Mouse (Mus musculus) hindbrain, embryonic 14.5 days (tissue): ENCODE measurements at regions not wholly inside any gene's neighbourhood (a gene's known extent, or its start where the extent isn't known, plus 50 kb on each side); places are given as distances from the start of the nearest gene placed in this dataset.

Source experiments
- ATAC-seq: fragments of 200-750 bp; cut with Nextera tagmentation; 2 replicates; pipeline ENCODE4 v1.8.0; 2017; ENCODE audit warnings: moderate number of reproducible peaks, mild to moderate bottlenecking, moderate TSS enrichment, moderate library complexity; ENCODE audit not compliant: low FRiP score
- DNase-seq: peaks from one replicate; pipeline ENCODE4 v3.0.0-alpha.2; 2015; ENCODE audit warnings: low spot score
- H3K27ac ChIP-seq: fragments of 300-500 bp; sonication (generic); 2 replicates; pipeline ENCODE4 v1.5.1; 2014; ENCODE audit warnings: mild to moderate bottlenecking, moderate library complexity
- H3K27me3 ChIP-seq: fragments of 300-500 bp; sonication (generic); 2 replicates; pipeline ENCODE4 v1.6.1; 2014; ENCODE audit warnings: mild to moderate bottlenecking, low read length, mixed read lengths; ENCODE audit not compliant: control insufficient read depth, insufficient read depth
- H3K36me3 ChIP-seq: fragments of 300-500 bp; sonication (generic); replicated peaks from 2 replicates; pipeline ENCODE4 v1.6.1; 2014; ENCODE audit not compliant: control insufficient read depth, insufficient read depth
- H3K4me1 ChIP-seq: fragments of 300-500 bp; sonication (generic); replicated peaks from 2 replicates; pipeline ENCODE4 v1.6.1; 2014; ENCODE audit warnings: antibody characterized with exemption, low read length, mixed read lengths; ENCODE audit not compliant: control insufficient read depth, insufficient read depth
- H3K4me2 ChIP-seq: fragments of 300-500 bp; sonication (generic); replicated peaks from 2 replicates; pipeline ENCODE4 v1.6.1; 2014; ENCODE audit warnings: mild to moderate bottlenecking, moderate library complexity
- H3K4me3 ChIP-seq: fragments of 300-500 bp; sonication (generic); replicated peaks from 2 replicates; pipeline ENCODE4 v1.5.1; 2014; ENCODE audit warnings: mild to moderate bottlenecking, low read length
- H3K9ac ChIP-seq: fragments of 300-500 bp; sonication (generic); 2 replicates; pipeline ENCODE4 v1.6.1; 2014
- H3K9me3 ChIP-seq: fragments of 300-500 bp; sonication (generic); 2 replicates; pipeline ENCODE4 v1.6.1; 2016; ENCODE audit warnings: low read length; ENCODE audit not compliant: control insufficient read depth
- WGBS: fragments of 180-500 bp; shearing (Covaris S2); extraction: QIAGEN DNeasy Blood & Tissue Kit; methylation state at CpG from one replicate; pipeline ENCODE4 v1.1.7; 2014; 5-methylcytosine and 5-hydroxymethylcytosine counted together

GRCm38 (mm10) chr9:91876823-91877222 lies 315.9 kb upstream of the Plscr5 start:
- DNase-seq = no peak
- H3K4me2 ChIP-seq = no peak overlapping the region
- no peaks in the 10 kb centered on the region for H3K4me1 ChIP-seq
- H3K27ac ChIP-seq = 0 out of 2 replicates have a peak overlapping the region, but pooled peaks have one; percentile 20
- no peak overlapping the region for H3K9ac ChIP-seq
- no peaks in the 10 kb centered on the region for H3K27me3 ChIP-seq
- no peak overlapping the region for H3K4me3 ChIP-seq
- H3K9me3 ChIP-seq = no peaks in the 10 kb centered on the region
- no peak for ATAC-seq
- no peaks in the 10 kb centered on the region for H3K36me3 ChIP-seq
- 88% methylated on average over 1 of the region's 1 CpGs for WGBS

- Histone ChIP-seq H3K9ac (no peak overlapping the region), H3K4me3 (no peak overlapping the region), H3K27ac (no peak overlapping the region), H3K4me1 (no peaks in the 10 kb centered on the region), H3K9me3 (no peaks in the 10 kb centered on the region), H3K4me2 (no peak overlapping the region), H3K36me3 (no peaks in the 10 kb centered on the region), H3K27me3 (no peaks in the 10 kb centered on the region)
- ATAC-seq = no peak
- no peak for DNase-seq
- 59% methylated on average over 3 of the region's 3 CpGs for WGBS
These were observed 361.2 kb upstream of the Plscr5 start for GRCm38 (mm10) chr9:91831556-91831955.

- no peak for ATAC-seq
- Histone ChIP-seq H3K36me3 (no peaks in the 10 kb centered on the region), H3K4me1 (0 out of 2 replicates have a peak, but pooled peaks cover 2% of the 10 kb centered on the region), H3K27ac (no peak overlapping the region), H3K4me2 (no peak overlapping the region), H3K9ac (no peak overlapping the region), H3K27me3 (no peaks in the 10 kb centered on the region), H3K4me3 (no peak overlapping the region), H3K9me3 (no peaks in the 10 kb centered on the region)
- WGBS = 80% methylated on average over 1 of the region's 1 CpGs
- DNase-seq = no peak
These were observed 368.8 kb upstream of the Plscr5 start for GRCm38 (mm10) chr9:91823733-91824487.

DNA sequence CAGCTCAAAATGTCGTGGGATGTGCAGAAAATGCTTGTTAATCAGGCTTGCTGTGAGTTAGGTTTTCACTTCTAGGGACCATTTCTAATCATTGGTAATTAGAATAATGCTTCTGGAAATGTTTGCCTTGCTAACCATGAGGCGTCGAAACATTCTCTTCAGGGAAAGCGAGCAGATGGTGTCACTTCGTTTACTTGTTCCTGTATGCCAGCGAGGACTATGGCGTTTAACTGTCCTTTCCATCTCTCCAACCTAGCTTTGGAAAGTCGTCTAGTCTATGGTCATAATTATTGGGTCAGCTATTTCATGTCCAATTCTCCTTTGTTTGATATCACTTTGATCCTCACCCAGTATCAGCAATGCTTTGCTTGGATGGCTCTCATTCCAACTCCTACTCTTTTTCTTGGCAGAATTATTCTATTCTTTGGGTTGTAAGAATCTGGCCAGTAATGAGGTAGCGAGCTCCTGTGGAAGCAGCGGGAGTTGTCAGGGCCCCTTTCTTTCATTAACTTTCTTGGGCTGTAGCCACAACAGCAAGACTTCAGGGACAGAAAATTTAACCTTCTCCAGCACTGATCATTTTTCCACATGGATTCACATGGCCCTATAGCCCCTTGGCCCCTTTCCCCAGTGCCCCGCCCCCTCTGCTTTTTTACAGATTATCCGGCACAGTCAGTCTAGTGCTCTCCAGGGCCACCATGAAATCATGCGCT lies 374.0 kb upstream of the Plscr5 start:
- Histone ChIP-seq H3K27ac (0 out of 2 replicates have a peak overlapping the region, but pooled peaks have one; percentile 12), H3K27me3 (no peaks in the 10 kb centered on the region), H3K4me1 (0 out of 2 replicates have a peak, but pooled peaks cover 6% of the 10 kb centered on the region), H3K36me3 (no peaks in the 10 kb centered on the region), H3K9ac (no peak overlapping the region), H3K9me3 (no peaks in the 10 kb centered on the region), H3K4me2 (no peak overlapping the region; the same call in 1 of the 2 replicates), H3K4me3 (no peak overlapping the region)
- 45% methylated on average over 13 of the region's 13 CpGs for WGBS
- peak; percentile 82 for ATAC-seq
- peak; percentile 33 for DNase-seq

DNA sequence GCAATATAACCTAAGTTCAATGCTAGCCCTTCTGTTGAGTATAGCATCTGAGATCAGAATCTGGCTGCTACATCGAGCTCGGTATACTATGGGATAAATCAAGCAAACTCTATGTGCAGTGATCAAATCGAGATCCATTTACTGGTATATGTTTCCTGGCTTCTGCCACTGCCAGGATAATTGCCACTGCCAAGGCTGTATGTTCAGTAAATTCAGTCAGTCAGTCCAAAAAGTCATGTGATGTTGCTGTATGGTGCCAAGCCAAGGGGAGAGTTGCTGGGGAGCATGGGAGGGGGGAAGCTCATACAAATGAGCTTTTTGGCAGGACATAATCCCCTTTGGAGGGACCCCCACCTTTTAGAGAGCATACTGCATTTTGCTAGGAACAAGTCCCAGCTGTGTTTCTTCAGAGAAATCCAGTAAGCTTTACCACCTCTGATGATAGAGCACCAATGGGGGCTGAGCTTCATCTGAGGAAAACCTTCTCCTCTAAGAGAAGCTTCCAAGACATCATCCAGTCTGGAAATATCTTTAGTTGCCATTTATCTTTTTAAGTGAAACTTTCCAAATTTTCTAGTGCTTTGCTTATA lies 389.3 kb upstream of the Plscr5 start:
- ATAC-seq (no peak), DNase-seq (no peak)

DNA sequence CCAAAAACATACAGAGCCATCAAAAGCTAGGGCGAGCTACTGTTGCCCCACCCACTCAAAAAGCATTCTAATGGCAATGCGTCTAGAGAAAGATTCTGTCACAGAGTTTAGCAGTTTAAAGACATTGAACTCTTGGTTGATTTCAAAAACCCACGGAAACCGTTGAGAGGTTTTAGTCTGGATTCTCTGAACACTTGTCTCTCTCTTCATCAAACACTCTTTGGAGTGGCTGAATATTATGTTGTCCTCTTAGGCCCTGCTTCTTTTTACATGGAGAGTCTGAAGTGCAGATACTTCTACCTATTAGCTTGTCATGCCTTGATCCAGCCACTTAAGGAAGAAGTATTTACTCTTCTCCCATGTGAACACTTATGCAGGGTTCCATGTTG lies 393.9 kb upstream of the Plscr5 start:
- DNase-seq = no peak
- Histone ChIP-seq H3K27me3 (no peaks in the 10 kb centered on the region), H3K4me3 (no peak overlapping the region), H3K9me3 (no peaks in the 10 kb centered on the region), H3K27ac (no peak overlapping the region), H3K36me3 (no peaks in the 10 kb centered on the region), H3K9ac (no peak overlapping the region), H3K4me1 (no peaks in the 10 kb centered on the region), H3K4me2 (no peak overlapping the region)
- 84% methylated on average over 4 of the region's 4 CpGs for WGBS
- no peak for ATAC-seq

More for the DNA sequence above, 389.3 kb upstream of the Plscr5 start:
- Histone ChIP-seq H3K4me2 (no peak overlapping the region), H3K27ac (no peak overlapping the region), H3K36me3 (no peaks in the 10 kb centered on the region), H3K9me3 (no peaks in the 10 kb centered on the region), H3K4me1 (no peaks in the 10 kb centered on the region), H3K4me3 (no peak overlapping the region), H3K27me3 (no peaks in the 10 kb centered on the region), H3K9ac (no peak overlapping the region)
- 73% methylated on average over 3 of the region's 3 CpGs for WGBS

DNA sequence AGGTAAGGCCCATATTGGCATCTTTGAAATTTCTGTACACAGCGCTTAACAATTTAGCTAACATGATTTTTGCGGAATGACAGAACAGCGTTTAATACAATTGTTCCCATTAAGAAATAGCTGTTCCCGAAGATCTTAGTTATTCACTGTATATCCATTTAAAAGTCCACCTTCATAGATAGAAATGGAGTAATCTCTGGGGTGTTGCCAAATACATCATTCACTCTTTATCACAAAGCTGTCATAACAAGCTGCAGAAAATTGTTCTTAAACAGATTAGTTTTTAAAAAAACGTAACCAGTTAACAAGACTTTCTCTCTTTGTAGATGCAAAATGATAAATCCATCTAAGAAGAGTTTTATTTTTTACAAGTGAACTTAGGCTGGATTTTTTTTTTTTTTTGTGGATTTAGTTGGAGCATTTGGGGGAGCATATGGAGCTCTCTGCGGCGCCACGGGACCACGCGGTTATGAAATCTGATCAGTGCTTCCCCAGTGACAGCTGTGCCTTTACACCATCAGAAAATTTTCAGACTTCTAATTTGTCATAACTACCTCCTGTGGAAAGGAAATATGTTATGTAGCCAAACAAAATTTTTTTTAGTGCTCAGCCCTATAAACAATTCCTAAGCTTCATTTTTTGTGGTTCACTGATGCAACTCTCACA lies 394.4 kb upstream of the Plscr5 start:
- 92% methylated on average over 10 of the region's 10 CpGs for WGBS
- no peaks in the 10 kb centered on the region for H3K4me1 ChIP-seq
- no peaks in the 10 kb centered on the region for H3K36me3 ChIP-seq
- no peak overlapping the region for H3K9ac ChIP-seq
- no peak for ATAC-seq
- H3K27ac ChIP-seq = no peak overlapping the region
- DNase-seq = no peak
- H3K27me3 ChIP-seq = no peaks in the 10 kb centered on the region
- H3K4me2 ChIP-seq = no peak overlapping the region
- H3K4me3 ChIP-seq = no peak overlapping the region
- no peaks in the 10 kb centered on the region for H3K9me3 ChIP-seq

DNA sequence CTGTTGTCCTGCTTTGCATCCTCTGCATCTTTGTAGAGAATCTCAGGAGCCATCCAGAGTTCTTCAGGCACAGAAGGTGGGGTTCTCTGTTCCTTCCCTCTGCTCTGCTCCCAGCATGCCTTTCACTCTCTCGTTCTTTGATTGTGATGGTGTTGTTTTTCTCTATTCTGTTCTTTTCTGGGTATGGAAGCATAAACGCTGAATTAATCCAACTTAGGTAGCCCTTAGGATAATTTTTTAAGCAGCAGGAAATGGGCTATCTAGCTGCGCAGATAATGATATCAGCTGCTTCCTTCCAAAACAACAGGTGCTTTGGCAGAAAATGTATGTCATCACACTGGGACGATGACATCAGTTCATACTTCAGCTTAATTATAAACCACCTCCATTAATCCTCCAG lies 395.8 kb upstream of the Plscr5 start:
- H3K4me2 ChIP-seq = no peak overlapping the region
- H3K27ac ChIP-seq = no peak overlapping the region
- WGBS = 82% methylated on average over 4 of the region's 4 CpGs
- ATAC-seq = no peak
- no peak overlapping the region for H3K4me3 ChIP-seq
- no peak for DNase-seq
- no peaks in the 10 kb centered on the region for H3K36me3 ChIP-seq
- H3K9ac ChIP-seq = no peak overlapping the region
- no peaks in the 10 kb centered on the region for H3K27me3 ChIP-seq
- no peaks in the 10 kb centered on the region for H3K4me1 ChIP-seq
- no peaks in the 10 kb centered on the region for H3K9me3 ChIP-seq

DNA sequence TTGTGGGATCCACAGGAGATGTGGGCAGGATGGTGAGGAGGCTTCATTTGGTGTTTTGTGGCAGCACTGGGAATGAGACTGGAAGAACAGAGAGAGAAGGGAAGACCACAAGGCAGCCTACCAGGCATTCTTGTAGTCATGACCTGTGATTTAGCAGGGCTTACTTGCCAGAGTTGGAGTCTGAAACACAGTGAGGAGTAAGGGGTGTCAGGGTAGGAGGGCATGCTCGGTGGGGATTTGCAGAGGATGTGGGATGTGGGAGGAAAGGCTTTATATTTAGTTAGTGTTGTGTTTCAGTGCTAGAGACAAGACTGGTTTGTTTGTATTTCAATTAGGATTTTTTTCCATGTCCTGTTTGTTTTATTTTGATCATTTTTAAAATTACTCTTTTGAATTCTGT lies 387.3 kb upstream of the Zic1 start:
- DNase-seq (no peak), ATAC-seq (no peak)

More for the DNA sequence above, 387.3 kb upstream of the Zic1 start:
- WGBS = 78% methylated on average over 1 of the region's 1 CpGs
- Histone ChIP-seq H3K9ac (no peak overlapping the region), H3K4me1 (no peaks in the 10 kb centered on the region), H3K9me3 (no peaks in the 10 kb centered on the region), H3K36me3 (no peaks in the 10 kb centered on the region), H3K4me3 (no peak overlapping the region), H3K27ac (no peak overlapping the region), H3K4me2 (no peak overlapping the region), H3K27me3 (no peaks in the 10 kb centered on the region)
